Mouse (Mus musculus) G1E (cell line): ENCODE results near the gene Prkcg.

ENCODE experiments used
- CTCF ChIP-seq: IDR thresholded peaks from 2 replicates; pipeline ENCODE4 v1.5.1; 2012; ENCODE audit warnings: low read depth, low read length, inconsistent platforms, mixed read lengths
- POLR2AphosphoS5 ChIP-seq: IDR thresholded peaks from 2 replicates; pipeline ENCODE4 v1.6.1; 2012; ENCODE audit warnings: low read depth, low read length, inconsistent platforms; ENCODE audit not compliant: insufficient replicate concordance

DNA sequence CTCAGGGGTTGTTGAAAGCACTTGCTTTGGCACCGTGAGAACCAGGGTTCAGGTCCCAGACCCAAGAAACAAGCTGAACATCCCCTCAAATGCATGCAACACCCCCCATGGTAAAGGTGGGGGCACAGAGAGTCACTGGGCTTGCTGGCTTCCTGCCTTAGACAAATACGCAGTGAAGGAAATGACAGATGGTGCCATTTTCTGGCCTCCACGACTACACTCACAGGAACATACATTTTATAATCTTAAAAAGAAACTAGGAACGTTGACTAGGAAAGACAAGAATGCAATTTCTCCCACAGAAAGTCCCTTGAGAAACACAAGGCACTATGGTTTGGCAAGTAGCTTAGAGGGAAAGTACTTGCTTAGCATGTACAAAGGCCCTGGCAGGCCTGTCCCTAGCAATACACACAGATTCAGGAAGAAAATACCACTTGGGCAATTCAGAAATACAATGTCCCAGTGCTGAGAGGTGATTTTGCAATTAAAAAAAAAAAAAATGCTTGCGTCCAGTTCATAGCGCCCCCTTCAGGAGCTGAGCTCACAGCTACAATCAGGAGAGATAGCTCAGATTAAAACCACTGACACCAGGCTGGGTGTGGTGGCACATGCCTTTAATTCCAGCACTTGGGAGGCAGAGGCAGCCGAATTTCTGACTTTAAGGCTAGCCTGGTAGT lies 11.1 kb downstream of the Prkcg start:
- TF ChIP-seq CTCF (no peak), POLR2AphosphoS5 (no peak)
